Mouse (Mus musculus): ENCODE results near the gene Dnaic2. TPM values are rescaled to one million over a fixed set of nuclear protein-coding genes. Genes with fewer than 3 reads are reported as not detected.

Dnaic2 gene
- polyA plus RNA-seq, 2 experiments: 0.03 TPM; not detected in 1

DNA sequence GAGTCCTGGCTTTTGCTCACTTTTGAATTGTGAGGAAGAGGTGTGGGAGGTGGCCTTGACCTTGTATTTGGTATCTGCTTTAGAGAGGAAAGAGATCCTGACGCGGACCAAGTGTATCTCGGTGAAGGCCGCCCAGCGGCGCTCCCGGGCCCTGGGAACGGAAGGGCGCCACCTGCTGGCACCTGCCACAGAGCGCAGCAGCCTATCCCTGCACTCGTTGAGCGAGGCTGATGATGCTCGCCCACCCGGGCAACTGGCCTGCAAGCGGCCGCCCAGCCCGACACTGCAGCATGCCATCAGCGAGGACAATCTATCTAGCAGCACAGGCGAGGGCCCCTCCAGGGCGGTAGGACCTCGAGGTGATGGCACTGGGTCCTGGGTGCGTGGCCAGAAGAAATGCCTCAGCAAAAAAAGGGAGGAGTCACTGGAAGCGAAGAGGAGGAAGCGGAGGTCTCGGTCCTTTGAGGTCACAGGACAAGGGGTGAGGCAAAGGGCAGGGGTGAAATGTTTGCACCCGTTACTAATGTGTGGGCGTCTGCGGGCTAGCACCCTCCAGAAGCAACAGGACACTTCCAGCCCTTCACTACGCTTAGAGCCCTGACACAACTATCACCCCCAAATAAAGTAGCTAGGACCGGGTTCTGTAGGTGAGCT, 62.0 kb downstream of the Dnaic2 start:
- TF ChIP-seq CTCF (IDR thresholded peaks at IDR 0.05; ENCODE audit: low read depth) (peak; percentile 91), EP300 (IDR thresholded peaks at IDR 0.05; ENCODE audit: low read depth) (no peak)
- Histone ChIP-seq H3K9me3 (ENCODE audit: control insufficient read depth, low read length) (no peaks in the 10 kb centered on the region), H3K27me3 (ENCODE audit: control insufficient read depth, insufficient read depth, low read length) (peaks cover 61% of the 10 kb centered on the region)

DNA sequence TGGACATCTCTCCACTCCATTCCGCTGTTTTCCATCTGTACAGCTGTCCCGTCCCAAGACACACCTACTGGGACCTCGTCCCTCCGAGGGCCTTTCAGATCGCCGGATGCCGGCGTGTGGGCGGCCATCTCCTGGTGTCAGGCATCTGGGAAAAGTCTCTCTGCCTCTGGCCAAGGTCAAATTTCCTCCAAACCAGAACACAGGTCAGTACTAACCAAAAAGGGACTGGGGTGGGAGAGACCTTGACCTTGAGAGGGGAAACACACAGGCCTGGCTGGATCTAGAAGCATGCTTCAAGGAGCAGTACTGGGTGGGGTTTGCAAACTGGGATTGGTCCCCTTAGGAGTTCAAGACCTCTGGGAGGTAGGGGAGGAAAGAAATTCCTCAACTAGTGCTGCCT, 62.5 kb downstream of the Dnaic2 start:
- Histone ChIP-seq H3K4me3 (ENCODE audit: insufficient read depth in 1 of 2, low read depth in 2 of 2, low read length in 2 of 2) (no peak overlapping the region), H3K27me3 (ENCODE audit: control insufficient read depth, insufficient read depth, low read length) (peaks cover 61% of the 10 kb centered on the region), H3K9me3 (ENCODE audit: control insufficient read depth, low read length) (no peaks in the 10 kb centered on the region), H3K9ac (replicated peaks) (no peak overlapping the region), H3K36me3 (replicated peaks; ENCODE audit: control insufficient read depth, insufficient read depth, low read depth) (no peaks in the 10 kb centered on the region), H3K4me2 (ENCODE audit: low read depth) (no peak overlapping the region), H3K4me1 (replicated peaks; ENCODE audit: control insufficient read depth in 2 of 2, insufficient read depth in 2 of 2, low read length in 1 of 2) (no peaks in the 10 kb centered on the region), H3K27ac (no peak overlapping the region)
- TF ChIP-seq EP300 (IDR thresholded peaks at IDR 0.05; ENCODE audit: low read depth) (no peak), CTCF (IDR thresholded peaks at IDR 0.05; ENCODE audit: low read depth) (no peak)
- DNase-seq (ENCODE audit: low read depth in 3 of 3, low spot score in 3 of 3): no peak
- no peak for ATAC-seq (ENCODE audit: insufficient read depth)
- WGBS (ENCODE audit: insufficient replicate concordance): 53% methylated on average over 9 of the region's 9 CpGs

More for the DNA sequence above, 62.0 kb downstream of the Dnaic2 start:
- H3K4me3 ChIP-seq (ENCODE audit: insufficient read depth in 1 of 2, low read depth in 2 of 2, low read length in 2 of 2): no peak overlapping the region
- 5% methylated on average over 30 of the region's 30 CpGs for WGBS (ENCODE audit: insufficient replicate concordance)
- H3K36me3 ChIP-seq (replicated peaks; ENCODE audit: control insufficient read depth, insufficient read depth, low read depth): no peaks in the 10 kb centered on the region
- H3K27ac ChIP-seq: no peak overlapping the region
- no peak overlapping the region; the same call in 1 of the 2 replicates for H3K4me2 ChIP-seq (ENCODE audit: low read depth)
- DNase-seq (ENCODE audit: low read depth in 3 of 3, low spot score in 3 of 3) (peak in 1 of 3 experiments; percentile 17), ATAC-seq (ENCODE audit: insufficient read depth) (0 out of 2 replicates have a peak, but pooled peaks have one; percentile 31)
- no peak overlapping the region for H3K9ac ChIP-seq (replicated peaks)
- no peaks in the 10 kb centered on the region for H3K4me1 ChIP-seq (replicated peaks; ENCODE audit: control insufficient read depth in 2 of 2, insufficient read depth in 2 of 2, low read length in 1 of 2)

DNA sequence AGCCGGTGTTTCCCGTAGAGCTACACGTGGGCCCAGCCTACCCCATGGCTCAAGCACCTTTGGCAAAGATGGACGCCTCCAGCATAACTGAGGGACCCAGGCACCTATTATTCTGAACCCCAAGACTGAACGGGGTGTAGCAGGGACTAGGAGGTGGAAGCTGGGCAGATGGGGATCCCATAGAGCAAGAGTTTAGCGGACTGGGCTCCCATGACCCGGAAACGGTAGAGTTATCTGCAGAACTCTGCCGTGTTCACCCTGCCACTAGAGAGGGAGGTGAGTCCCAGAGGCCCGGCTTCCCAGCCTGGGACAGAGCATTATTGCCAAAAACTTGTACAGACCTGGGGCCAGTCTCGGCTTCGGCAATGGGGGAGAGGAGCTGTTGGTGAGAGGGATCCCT, 63.0 kb downstream of the Dnaic2 start:
- Histone ChIP-seq H3K36me3 (replicated peaks; ENCODE audit: control insufficient read depth, insufficient read depth, low read depth) (no peaks in the 10 kb centered on the region), H3K9me3 (ENCODE audit: control insufficient read depth, low read length) (no peaks in the 10 kb centered on the region), H3K27me3 (ENCODE audit: control insufficient read depth, insufficient read depth, low read length) (peaks cover 61% of the 10 kb centered on the region), H3K27ac (no peak overlapping the region), H3K4me2 (ENCODE audit: low read depth) (no peak overlapping the region), H3K4me1 (replicated peaks; ENCODE audit: control insufficient read depth in 2 of 2, insufficient read depth in 2 of 2, low read length in 1 of 2) (no peaks in the 10 kb centered on the region), H3K9ac (replicated peaks) (no peak overlapping the region), H3K4me3 (ENCODE audit: insufficient read depth in 1 of 2, low read depth in 2 of 2, low read length in 2 of 2) (no peak overlapping the region)
- 48% methylated on average over 12 of the region's 12 CpGs for WGBS (ENCODE audit: insufficient replicate concordance)
- TF ChIP-seq EP300 (IDR thresholded peaks at IDR 0.05; ENCODE audit: low read depth) (no peak), CTCF (IDR thresholded peaks at IDR 0.05; ENCODE audit: low read depth) (no peak)
- no peak for ATAC-seq (ENCODE audit: insufficient read depth)
- DNase-seq (ENCODE audit: low read depth in 3 of 3, low spot score in 3 of 3): no peak

DNA sequence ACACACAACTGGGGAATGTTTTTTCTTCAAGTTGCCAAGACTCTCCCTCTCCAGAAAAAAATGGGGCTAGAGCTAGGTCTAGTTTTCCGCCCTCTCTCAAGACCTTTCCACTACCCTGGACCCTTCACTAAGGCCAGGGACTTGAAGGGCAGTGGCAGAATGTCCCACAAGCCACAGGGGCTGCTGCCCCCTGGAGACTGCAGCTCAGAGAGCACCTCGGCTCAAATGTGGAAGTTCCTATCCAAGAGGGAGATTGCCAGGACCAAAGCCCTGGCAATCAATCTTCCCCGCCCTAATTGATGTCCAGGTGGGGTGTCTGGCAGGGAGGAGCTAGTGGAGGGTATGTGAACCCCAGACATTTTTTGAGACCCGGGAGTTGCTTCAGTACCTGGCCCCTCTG, 63.6 kb downstream of the Dnaic2 start:
- no peaks in the 10 kb centered on the region for H3K9me3 ChIP-seq (ENCODE audit: control insufficient read depth, low read length)
- no peaks in the 10 kb centered on the region for H3K4me1 ChIP-seq (replicated peaks; ENCODE audit: control insufficient read depth in 2 of 2, insufficient read depth in 2 of 2, low read length in 1 of 2)
- no peak overlapping the region for H3K4me3 ChIP-seq (ENCODE audit: insufficient read depth in 1 of 2, low read depth in 2 of 2, low read length in 2 of 2)
- no peak for DNase-seq (ENCODE audit: low read depth in 3 of 3, low spot score in 3 of 3)
- no peak for ATAC-seq (ENCODE audit: insufficient read depth)
- no peaks in the 10 kb centered on the region for H3K36me3 ChIP-seq (replicated peaks; ENCODE audit: control insufficient read depth, insufficient read depth, low read depth)
- H3K27ac ChIP-seq: no peak overlapping the region
- no peak; the same call in 1 of the 2 replicates for TF ChIP-seq CTCF (IDR thresholded peaks at IDR 0.05; ENCODE audit: low read depth)
- TF ChIP-seq EP300 (IDR thresholded peaks at IDR 0.05; ENCODE audit: low read depth): no peak
- H3K9ac ChIP-seq (replicated peaks): no peak overlapping the region
- H3K4me2 ChIP-seq (ENCODE audit: low read depth): no peak overlapping the region
- peaks cover 55% of the 10 kb centered on the region for H3K27me3 ChIP-seq (ENCODE audit: control insufficient read depth, insufficient read depth, low read length)
- WGBS (ENCODE audit: insufficient replicate concordance): 18% methylated on average over 4 of the region's 4 CpGs

DNA sequence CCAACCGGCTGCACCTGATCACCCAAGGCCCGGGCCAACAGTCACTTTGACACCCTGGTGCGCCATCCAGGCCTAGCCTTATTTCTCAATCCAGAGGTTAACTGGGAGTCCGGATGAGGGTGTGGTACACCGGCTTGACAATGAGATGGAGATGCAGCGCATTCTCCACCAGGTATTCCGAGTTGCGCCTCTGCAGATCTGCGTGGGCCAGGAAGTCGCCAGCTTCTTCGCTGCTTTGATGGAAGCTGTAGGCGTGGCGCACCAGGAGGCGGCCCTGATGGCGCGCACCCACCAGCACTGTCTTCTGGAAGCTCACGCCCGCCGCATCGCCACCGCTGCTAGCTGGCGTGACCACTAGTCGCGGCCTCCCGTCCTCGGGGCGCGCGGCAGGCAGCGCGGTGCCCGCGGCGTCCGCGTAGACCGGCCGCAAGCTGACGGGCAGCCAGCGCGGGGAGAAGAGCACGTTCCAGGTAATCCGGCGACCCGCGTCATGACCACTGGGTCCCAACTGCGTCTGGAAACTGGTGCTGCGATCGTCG, 64.2 kb downstream of the Dnaic2 start:
- no peak for DNase-seq (ENCODE audit: low read depth in 3 of 3, low spot score in 3 of 3)
- peak overlapping the region in 1 of 2 experiments; percentile 2; a peak in 1 of 4 replicates for H3K4me3 ChIP-seq (ENCODE audit: insufficient read depth in 1 of 2, low read depth in 2 of 2, low read length in 2 of 2)
- TF ChIP-seq EP300 (IDR thresholded peaks at IDR 0.05; ENCODE audit: low read depth) (no peak), CTCF (IDR thresholded peaks at IDR 0.05; ENCODE audit: low read depth) (no peak)
- H3K4me1 ChIP-seq (replicated peaks; ENCODE audit: control insufficient read depth in 2 of 2, insufficient read depth in 2 of 2, low read length in 1 of 2): no peaks in the 10 kb centered on the region
- 4% methylated on average over 50 of the region's 50 CpGs for WGBS (ENCODE audit: insufficient replicate concordance)
- H3K9ac ChIP-seq (replicated peaks): no peak overlapping the region
- peaks cover 49% of the 10 kb centered on the region for H3K27me3 ChIP-seq (ENCODE audit: control insufficient read depth, insufficient read depth, low read length)
- no peak overlapping the region for H3K27ac ChIP-seq
- H3K36me3 ChIP-seq (replicated peaks; ENCODE audit: control insufficient read depth, insufficient read depth, low read depth): no peaks in the 10 kb centered on the region
- no peaks in the 10 kb centered on the region for H3K9me3 ChIP-seq (ENCODE audit: control insufficient read depth, low read length)
- ATAC-seq (ENCODE audit: insufficient read depth): no peak
- H3K4me2 ChIP-seq (ENCODE audit: low read depth): peak overlapping the region; percentile 39; the same call in 1 of the 2 replicates

All from liver, embryonic 14.5 days (tissue).